Comparison of ENCODE assay signal across 9 mouse cellular contexts in the genomic region with DNA sequence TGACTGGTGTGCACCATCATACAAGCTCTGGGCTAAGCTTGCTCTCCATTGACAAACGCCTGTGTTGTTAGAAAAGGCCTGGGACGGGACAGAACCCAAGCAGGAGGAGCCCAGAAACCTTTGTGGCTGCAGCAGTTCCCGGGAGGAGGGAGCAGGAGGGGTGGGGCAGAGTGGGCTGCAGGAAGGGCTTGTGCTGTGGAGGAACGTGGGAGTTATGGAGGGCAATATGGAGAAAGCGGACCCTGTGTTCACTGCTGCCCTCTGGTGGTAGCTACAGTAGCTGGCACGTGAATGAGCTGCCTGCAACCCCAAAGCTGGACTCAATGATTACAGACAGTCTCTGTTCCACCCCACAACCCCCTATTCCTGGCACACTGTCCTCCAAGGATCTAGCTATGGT. TPM values are rescaled to one million over a fixed set of nuclear protein-coding genes. Genes with fewer than 3 reads are reported as not detected.
DNase-seq lines count a peak whose midpoint lies in the region; ATAC-seq and TF ChIP-seq lines count a peak whose summit lies in the region.
"Had no signal": no experiment of that assay in that cellular context is flagged by ENCODE, and none has a peak within 500 bp of the region (broad histone marks: within the 10 kb centered on the region; RNA-seq: fewer than 3 reads in every experiment).

No protein-coding gene starts in this region.

- H3K9ac ChIP-seq in heart, adult 2 months (ENCODE audit: low read depth, low read length), result no peak overlapping the region
- H3K9ac ChIP-seq in embryonic facial prominence, embryonic 13.5 days, result no peak overlapping the region
- no peak overlapping the region for H3K9ac ChIP-seq in stomach, embryonic 16.5 days (ENCODE audit: low read length)

- peak; percentile 76 to 78 for DNase-seq in heart, adult 2 months
- DNase-seq in heart, postnatal 25 days (ENCODE audit: low spot score), result no peak
- DNase-seq in B cell, adult 2 months, result peak; percentile 82 to 83
- DNase-seq in adrenal gland, postnatal 14 days, result peak; percentile 80
- DNase-seq in kidney, postnatal 10 days, result peak; percentile 86

- TF ChIP-seq EP300 in heart, adult 2 months (IDR thresholded peaks at IDR 0.05; ENCODE audit: insufficient read depth, low read depth, low read length), result peak; percentile 81

- H3K4me2 ChIP-seq in embryonic facial prominence, embryonic 13.5 days, result peak overlapping the region; percentile 26; the same call in 1 of the 2 replicates
- H3K4me2 ChIP-seq in stomach, embryonic 16.5 days (ENCODE audit: low read depth, low read length), result no peak overlapping the region

- WGBS in heart, adult 2 months, result 8% methylated on average over 6 of the region's 6 CpGs
- 15% methylated on average over 6 of the region's 6 CpGs for WGBS in embryonic facial prominence, embryonic 13.5 days
- 12% methylated on average over 6 of the region's 6 CpGs for WGBS in stomach, embryonic 16.5 days

- H3K36me3 ChIP-seq in heart, adult 2 months (ENCODE audit: control insufficient read depth, insufficient read depth, low read length), result no peaks in the 10 kb centered on the region
- H3K36me3 ChIP-seq in embryonic facial prominence, embryonic 13.5 days, result no peaks in the 10 kb centered on the region
- no peaks in the 10 kb centered on the region for H3K36me3 ChIP-seq in stomach, embryonic 16.5 days (ENCODE audit: control insufficient read depth, insufficient read depth, low read length)

- H3K9me3 ChIP-seq in embryonic facial prominence, embryonic 13.5 days, result no peaks in the 10 kb centered on the region
- peaks cover 7% of the 10 kb centered on the region; the same call in 1 of the 2 replicates for H3K9me3 ChIP-seq in stomach, embryonic 16.5 days (replicated peaks; ENCODE audit: control insufficient read depth, low read length)

- ATAC-seq in embryonic facial prominence, embryonic 13.5 days (ENCODE audit: insufficient number of reproducible peaks, insufficient read depth, low FRiP score, low TSS enrichment, low read depth), result no peak
- peak; percentile 66 for ATAC-seq in megakaryocyte, adult 5-6 weeks (ENCODE audit: poor library complexity, severe bottlenecking)
- 0 out of 2 replicates have a peak, but pooled peaks have one; percentile 15 for ATAC-seq in stomach, embryonic 16.5 days (ENCODE audit: insufficient read depth, low FRiP score)

- TF ChIP-seq POLR2A in heart, adult 2 months (IDR thresholded peaks at IDR 0.05; ENCODE audit: insufficient read depth, low read depth, low read length), result no peak

- H3K27me3 ChIP-seq in heart, adult 2 months (ENCODE audit: control insufficient read depth, insufficient read depth, low read length), result no peaks in the 10 kb centered on the region; the same call in 1 of the 2 replicates
- H3K27me3 ChIP-seq in embryonic facial prominence, embryonic 13.5 days, result peaks cover 14% of the 10 kb centered on the region
- peaks cover 12% of the 10 kb centered on the region; the same call in 1 of the 2 replicates for H3K27me3 ChIP-seq in stomach, embryonic 16.5 days (ENCODE audit: control insufficient read depth, insufficient read depth, low read length)

- H3K4me3 ChIP-seq in heart, adult 2 months, result no peak overlapping the region
- no peak overlapping the region for H3K4me3 ChIP-seq in embryonic facial prominence, embryonic 13.5 days
- no peak overlapping the region for H3K4me3 ChIP-seq in stomach, embryonic 16.5 days (replicated peaks; ENCODE audit: low read length)

- peak; percentile 93 for TF ChIP-seq CTCF in heart, adult 2 months (IDR thresholded peaks at IDR 0.05)

- no peak overlapping the region for H3K27ac ChIP-seq in heart, adult 2 months
- H3K27ac ChIP-seq in embryonic facial prominence, embryonic 13.5 days, result no peak overlapping the region
- H3K27ac ChIP-seq in stomach, embryonic 16.5 days (ENCODE audit: low read length), result no peak overlapping the region

- no peaks in the 10 kb centered on the region for H3K79me2 ChIP-seq in heart, adult 2 months (replicated peaks; ENCODE audit: control insufficient read depth, insufficient read depth, low read length)

- H3K4me1 ChIP-seq in heart, adult 2 months (ENCODE audit: control insufficient read depth, insufficient read depth, low read length), result peaks cover 4% of the 10 kb centered on the region
- H3K4me1 ChIP-seq in embryonic facial prominence, embryonic 13.5 days, result peaks cover 22% of the 10 kb centered on the region
- peaks cover 17% of the 10 kb centered on the region for H3K4me1 ChIP-seq in stomach, embryonic 16.5 days (ENCODE audit: control insufficient read depth, insufficient read depth, low read length)

- intact Hi-C loops in heart, adult 2 months (cut with DNase I), result loop anchor here (1.0 kb wide), 2 partner anchors 53 to 122 kb away; no protein-coding TSS in a partner anchor
- intact Hi-C loops in heart, postnatal 25 days (cut with DNase I), result loop anchor here (1.0 kb wide), 2 partner anchors 54 to 122 kb away; no protein-coding TSS in a partner anchor

RNA-seq across cellular contexts. Expression of a gene that starts 3.1 kb away (rescaled TPM):
- 10 to 100 TPM; 41.7 to 47.5 TPM for total RNA-seq in heart, adult 2 months (2021)
- 86.8 and 91.1 TPM in 2 replicates for polyA plus RNA-seq in heart, adult 2 months (2012; rRNA removed)
- 10 to 100 TPM; 42.2 to 52.2 TPM for total RNA-seq in heart, postnatal 25 days (2021)
- 97.0 and 102 TPM in 2 replicates for total RNA-seq in adrenal gland, postnatal 14 days (2021)
- polyA plus RNA-seq in embryonic facial prominence, embryonic 13.5 days (2015; fragmentation: Nextera tagmentation; extraction: Ambion mirVana), result 120 and 121 TPM in 2 replicates
- total RNA-seq in megakaryocyte, adult 5-6 weeks (2015), result 18.1 and 18.6 TPM in 2 replicates
- 17.3 and 52.6 TPM in 2 replicates for total RNA-seq in megakaryocyte, adult 5-6 weeks (2017)
- 58.5 and 61.9 TPM in 2 replicates for polyA plus RNA-seq in stomach, embryonic 16.5 days (2015; fragmentation: Nextera tagmentation; extraction: Ambion mirVana)

RNA-seq across cellular contexts. Expression of a gene that starts 32.9 kb away (rescaled TPM):
- not detected for total RNA-seq in heart, adult 2 months (2021)
- 0.29 and 0.64 TPM in 2 replicates for polyA plus RNA-seq in heart, adult 2 months (2012; rRNA removed)
- not detected for total RNA-seq in heart, postnatal 25 days (2021)
- not detected in 2 replicates for total RNA-seq in adrenal gland, postnatal 14 days (2021)
- not detected in 2 replicates for polyA plus RNA-seq in embryonic facial prominence, embryonic 13.5 days (2015; fragmentation: Nextera tagmentation; extraction: Ambion mirVana)
- not detected in 2 replicates for total RNA-seq in megakaryocyte, adult 5-6 weeks (2015)
- not detected in 2 replicates for total RNA-seq in megakaryocyte, adult 5-6 weeks (2017)
- polyA plus RNA-seq in stomach, embryonic 16.5 days (2015; fragmentation: Nextera tagmentation; extraction: Ambion mirVana), result not detected in 2 replicates
- total RNA-seq: adrenal gland, postnatal 4 days had no signal
